Mouse (Mus musculus): Measurements from ENCODE around the gene Col7a1.

The Col7a1 gene

GRCm38 (mm10) chr9:108983209-108983608 is 29.8 kb downstream of the Col7a1 start:
- DNase-seq (ENCODE audit: low spot score in 2 of 2): no peak

DNA sequence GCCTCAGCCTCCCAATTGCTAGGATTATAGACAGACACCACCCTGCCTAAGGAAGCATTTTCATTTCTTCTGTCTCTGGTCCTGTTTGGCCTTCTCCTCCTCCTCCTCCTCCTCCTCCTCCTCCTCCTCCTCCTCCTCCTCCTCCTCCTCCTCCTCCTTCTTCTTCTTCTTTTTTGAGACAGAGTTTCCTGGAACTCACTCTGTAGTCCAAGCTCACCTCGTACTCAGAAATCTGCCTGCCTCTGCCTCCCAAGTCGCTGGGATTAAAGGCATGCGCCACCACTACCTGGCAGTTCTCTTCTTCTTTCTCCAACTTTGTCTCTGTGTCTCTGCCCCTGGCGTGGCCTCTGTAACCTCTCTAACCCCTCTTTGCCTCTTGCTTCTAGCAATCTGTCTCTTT is 32.3 kb downstream of the Col7a1 start, which contains the start of gene Ucn2:
Gene Ucn2 (plus strand): TSS at position 301 of the 400 bp plus-strand sequence.
- DNase-seq (ENCODE audit: low spot score in 2 of 2): no peak

DNA sequence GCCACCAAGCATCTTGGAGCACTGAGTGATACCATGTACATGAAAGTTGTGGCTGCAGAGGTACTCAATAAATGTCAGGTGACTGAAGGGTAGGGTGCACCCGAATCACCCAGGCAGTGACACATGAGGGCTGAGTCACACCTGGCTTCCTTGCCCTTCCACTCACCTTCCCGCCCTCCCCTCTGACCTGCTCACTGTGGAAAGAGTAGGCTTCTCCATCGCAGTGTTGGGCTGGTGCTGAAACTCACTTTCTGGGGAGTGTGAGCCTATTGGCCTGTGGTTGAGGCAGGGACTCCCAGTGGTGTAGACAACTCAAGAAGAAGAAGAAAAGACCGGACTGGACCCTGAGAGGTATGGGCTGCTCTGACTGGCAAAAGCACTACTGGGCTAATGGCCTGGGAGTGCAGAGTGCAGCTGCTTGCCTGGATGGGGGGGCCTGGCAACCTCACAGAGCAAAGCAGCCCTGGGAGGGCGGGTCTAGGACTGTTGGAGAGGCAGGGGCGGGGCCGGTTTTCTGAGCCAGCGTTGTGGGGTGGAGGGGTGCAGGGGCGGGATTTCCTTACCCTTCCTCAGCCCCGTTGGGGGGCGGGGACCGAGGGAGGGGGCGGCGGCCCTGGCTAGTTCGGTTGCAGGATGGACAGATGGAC is 34.4 kb downstream of the Col7a1 start:
- no peak for DNase-seq (ENCODE audit: low spot score in 2 of 2)

GRCm38 (mm10) chr9:108989802-108990461 is 36.5 kb downstream of the Col7a1 start:
- peak in 1 of 2 experiments; percentile 34 for DNase-seq (ENCODE audit: low spot score in 2 of 2)

DNA sequence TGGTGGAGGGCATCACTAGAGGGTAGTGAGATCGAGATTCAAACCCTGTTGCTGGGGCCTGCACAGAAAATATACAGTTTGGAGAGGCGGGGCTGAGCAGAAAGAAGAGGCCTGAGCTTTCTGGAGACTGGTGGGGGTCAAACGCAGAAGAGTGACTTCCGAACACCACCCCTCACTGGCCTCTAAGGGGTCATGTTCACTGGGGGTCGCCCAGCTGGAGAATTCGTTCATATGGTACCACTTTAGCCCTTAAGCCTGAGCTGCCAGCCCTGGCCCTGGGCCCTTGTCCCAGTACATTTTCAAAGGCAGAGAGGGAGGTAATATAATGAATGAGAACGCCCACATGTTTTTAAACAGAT is 37.1 kb downstream of the Col7a1 start:
- DNase-seq (ENCODE audit: low spot score in 2 of 2): no peak

DNA sequence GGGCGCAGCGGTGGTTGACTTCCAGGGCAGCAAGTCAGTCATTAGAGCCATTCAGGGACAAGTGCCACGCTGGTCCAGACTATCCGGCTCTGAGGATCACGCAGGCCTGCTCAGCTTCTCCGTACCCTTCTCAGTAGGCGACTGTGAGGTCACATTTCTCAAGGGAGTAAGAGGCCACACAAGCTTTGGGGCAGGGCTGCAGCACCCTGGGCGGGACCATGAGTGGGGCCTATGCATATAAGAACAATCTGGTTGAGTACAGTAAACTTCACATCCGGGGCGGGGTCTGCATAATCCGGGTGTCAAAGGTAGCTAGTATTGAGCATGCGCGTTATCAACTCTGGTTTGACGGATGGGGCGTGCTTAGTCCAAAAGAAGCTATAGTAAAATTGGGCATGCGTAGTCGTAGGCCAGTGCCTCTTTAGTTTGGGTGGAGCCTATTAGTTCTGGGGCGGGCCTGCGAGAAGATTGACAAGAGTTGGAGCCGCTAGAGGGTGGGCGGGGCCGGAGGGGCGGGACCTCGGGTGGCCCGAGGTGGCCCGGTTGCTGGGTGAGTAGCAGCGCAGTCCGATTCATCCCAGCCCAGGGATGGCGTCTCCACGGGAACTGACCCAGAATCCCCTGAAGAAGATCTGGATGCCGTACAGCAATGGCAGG is 38.2 kb downstream of the Col7a1 start, which contains the start of gene Pfkfb4:
Gene Pfkfb4 (plus strand): TSS at position 351 of the 657 bp plus-strand sequence.
- DNase-seq (ENCODE audit: low spot score in 2 of 2): peak; percentile 91 to 95

GRCm38 (mm10) chr9:108992085-108992469 is 38.7 kb downstream of the Col7a1 start:
- no peak for DNase-seq (ENCODE audit: low spot score in 2 of 2)

GRCm38 (mm10) chr9:108992620-108993361 is 39.4 kb downstream of the Col7a1 start:
- DNase-seq (ENCODE audit: low spot score in 2 of 2): no peak

- no peak for DNase-seq (ENCODE audit: low spot score in 2 of 2)
These were observed 43.0 kb downstream of the Col7a1 start for GRCm38 (mm10) chr9:108996411-108996810.

DNA sequence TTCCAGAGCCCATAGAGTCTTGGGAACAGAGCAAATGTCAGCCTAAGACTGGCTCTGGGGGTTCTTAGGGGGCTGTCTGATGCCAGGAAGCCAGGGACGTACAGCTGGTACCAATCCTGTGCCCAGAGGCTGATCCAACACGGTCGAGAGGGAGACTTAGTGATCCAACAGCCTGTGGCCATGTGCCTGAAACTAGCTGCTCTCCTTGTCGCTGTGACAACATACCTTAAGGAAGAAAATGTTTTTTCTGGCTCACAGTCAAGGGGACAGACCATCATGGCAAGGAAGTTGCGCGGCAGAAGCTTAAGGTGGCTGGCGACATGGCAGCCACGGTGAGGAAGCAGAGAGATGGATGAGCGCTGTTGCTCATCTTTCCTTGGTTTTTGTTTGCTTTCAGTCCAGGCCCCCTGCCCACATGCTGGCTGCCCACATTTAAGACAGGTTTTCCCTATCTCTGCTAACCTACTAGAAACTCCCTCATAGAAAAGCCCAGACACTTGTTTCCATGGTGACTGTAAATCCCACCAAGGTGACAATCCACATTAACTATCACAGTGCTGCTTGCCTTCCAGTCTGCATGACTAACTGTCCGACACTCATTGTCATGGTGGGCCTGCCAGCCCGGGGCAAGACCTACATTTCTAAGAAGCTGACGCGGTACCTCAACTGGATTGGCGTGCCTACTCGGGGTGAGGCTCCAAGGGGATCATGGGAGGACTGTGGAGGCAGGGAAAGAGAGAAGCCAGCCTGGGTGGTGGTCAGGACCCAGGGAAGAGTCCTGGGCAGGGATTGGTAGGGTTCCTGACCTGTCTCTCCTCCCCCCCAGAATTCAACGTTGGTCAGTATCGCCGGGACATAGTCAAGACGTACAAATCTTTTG is 45.1 kb downstream of the Col7a1 start:
- no peak for DNase-seq (ENCODE audit: low spot score in 2 of 2)

GRCm38 (mm10) chr9:108999167-108999526 is 45.8 kb downstream of the Col7a1 start:
- DNase-seq (ENCODE audit: low spot score in 2 of 2): no peak

GRCm38 (mm10) chr9:109000726-109001125 is 47.3 kb downstream of the Col7a1 start:
- peak; percentile 51 to 76 for DNase-seq (ENCODE audit: low spot score in 2 of 2)

DNA sequence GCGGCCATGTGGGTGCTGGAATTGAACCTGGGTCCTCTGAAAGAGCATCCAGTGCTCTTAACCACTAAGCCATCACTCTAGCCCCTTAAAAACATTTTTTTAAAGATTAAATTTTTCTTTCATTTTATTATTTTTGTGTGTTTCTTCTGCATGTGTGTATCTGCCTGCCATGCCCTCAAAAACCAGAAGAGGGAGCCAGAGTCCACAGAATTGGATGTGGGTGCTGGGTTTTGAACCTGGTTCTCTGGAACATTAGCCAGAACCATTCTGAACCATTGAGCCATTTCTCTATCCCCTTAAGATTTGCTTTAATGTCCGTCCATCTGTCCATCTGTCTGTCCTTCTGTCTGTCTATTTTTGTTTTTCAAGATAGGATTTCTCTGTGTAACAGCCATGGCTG is 49.8 kb downstream of the Col7a1 start:
- peak; percentile 58 to 62 for DNase-seq (ENCODE audit: low spot score in 2 of 2)

- no peak for DNase-seq (ENCODE audit: low spot score in 2 of 2)
These were observed 53.8 kb downstream of the Col7a1 start for GRCm38 (mm10) chr9:109007025-109007780.

DNA sequence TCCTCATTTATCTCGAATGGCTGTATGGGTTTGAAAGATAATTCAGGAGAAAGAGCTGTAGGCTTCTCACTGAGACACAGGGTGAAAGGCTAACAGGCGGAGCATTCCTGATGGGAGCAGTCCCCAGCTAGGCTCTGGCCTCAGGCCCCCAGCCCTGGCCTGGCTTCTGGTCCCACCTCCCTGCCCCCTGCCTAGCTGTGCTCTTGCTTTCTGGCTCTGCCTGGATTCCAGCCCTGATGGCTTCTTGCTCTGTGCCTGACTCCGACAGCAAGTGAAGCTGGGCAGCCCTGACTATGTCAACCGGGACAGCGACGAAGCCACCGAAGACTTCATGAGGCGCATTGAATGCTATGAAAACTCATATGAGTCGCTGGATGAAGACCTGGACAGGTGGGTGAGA is 54.7 kb downstream of the Col7a1 start:
- no peak for DNase-seq (ENCODE audit: low spot score in 2 of 2)

- peak in 1 of 2 experiments; percentile 66 for DNase-seq (ENCODE audit: low spot score in 2 of 2)
These were observed 55.7 kb downstream of the Col7a1 start for GRCm38 (mm10) chr9:109008994-109009635.

GRCm38 (mm10) chr9:109009636-109010315 is 56.4 kb downstream of the Col7a1 start:
- DNase-seq (ENCODE audit: low spot score in 2 of 2): peak; percentile 67 to 68

DNA sequence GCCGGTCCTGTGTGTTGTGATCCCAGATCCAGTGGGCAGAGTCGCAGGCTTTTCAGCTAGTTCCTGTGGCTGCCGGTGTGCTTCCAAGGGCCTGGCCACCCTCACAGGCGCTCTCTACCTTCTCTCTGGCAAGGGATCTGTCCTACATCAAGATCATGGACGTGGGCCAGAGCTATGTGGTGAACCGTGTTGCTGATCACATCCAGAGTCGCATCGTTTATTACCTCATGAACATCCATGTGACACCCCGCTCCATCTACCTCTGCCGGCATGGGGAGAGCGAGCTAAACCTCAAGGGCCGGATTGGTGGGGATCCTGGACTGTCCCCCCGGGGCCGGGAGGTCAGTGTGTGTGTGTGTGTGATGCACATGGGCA is 56.9 kb downstream of the Col7a1 start:
- DNase-seq (ENCODE audit: low spot score in 2 of 2): no peak

GRCm38 (mm10) chr9:109015397-109015796 is 62.0 kb downstream of the Col7a1 start:
- DNase-seq (ENCODE audit: low spot score in 2 of 2): no peak

Measured in frontal cortex, postnatal 36 days (tissue).